Mouse (Mus musculus) liver, adult 10 weeks (tissue): ENCODE results near the gene Tm7sf2. TPM values are rescaled to one million over a fixed set of nuclear protein-coding genes. Genes with fewer than 3 reads are reported as not detected.

Experiments used
- polyA plus RNA-seq: library from polyadenylated mRNA; stranded (reverse); fragments of 350-450 nt; fragmentation: Illumina TruSeq; extraction: RNeasy Lipid Tissue Mini Kit (QIAGEN cat#74804); gene quantifications from one replicate; pipeline ENCODE4 v1.2.3, GENCODE M21; 2014; ENCODE audit warnings: low read depth, low replicate concordance

Gene Tm7sf2
- 28.5 TPM for polyA plus RNA-seq

GRCm38 (mm10) chr19:6067724-6068415 is at the start of gene Tm7sf2:
TSS of gene Tm7sf2 (minus strand) at chr19:6068373.

GRCm38 (mm10) chr19:6105586-6105985 is 37.4 kb upstream of the Tm7sf2 start, which contains the start of gene Naaladl1:
TSS of gene Naaladl1 (plus strand) at chr19:6105782.

GRCm38 (mm10) chr19:6094119-6094518 is 25.9 kb upstream of the Tm7sf2 start, which contains the start of gene AC131692.1:
TSS of gene AC131692.1 (plus strand) at chr19:6094419.

GRCm38 (mm10) chr19:6084478-6085248 is 16.5 kb upstream of the Tm7sf2 start, which contains the start of the genes Zfpl1 and Cdca5:
TSS of gene Zfpl1 (minus strand) at chr19:6084956.
TSS of gene Cdca5 (plus strand) at chr19:6084983.

GRCm38 (mm10) chr19:6082156-6082555 is 14.0 kb upstream of the Tm7sf2 start, which contains the start of gene Gm28374:
TSS of gene Gm28374 (minus strand) at chr19:6082256.

GRCm38 (mm10) chr19:6079983-6080480 is 11.9 kb upstream of the Tm7sf2 start, which contains the start of gene Tmem262:
TSS of gene Tmem262 (plus strand) at chr19:6080033.

GRCm38 (mm10) chr19:6076564-6077393 is 8.6 kb upstream of the Tm7sf2 start, which contains the start of gene Vps51:
TSS of gene Vps51 (minus strand) at chr19:6077231.

GRCm38 (mm10) chr19:6061021-6061533 is 7.1 kb downstream of the Tm7sf2 start, which contains the start of gene Znhit2:
TSS of gene Znhit2 (plus strand) at chr19:6061192.

GRCm38 (mm10) chr19:6057313-6058096 is 10.7 kb downstream of the Tm7sf2 start, which contains the start of the genes Mrpl49 and Fau:
TSS of gene Mrpl49 (minus strand) at chr19:6057785.
TSS of gene Fau (plus strand) at chr19:6057844.

GRCm38 (mm10) chr19:6046294-6047153 is 21.6 kb downstream of the Tm7sf2 start, which contains the start of gene Syvn1:
TSS of gene Syvn1 (plus strand) at chr19:6046576.

GRCm38 (mm10) chr19:6015511-6016315 is 52.5 kb downstream of the Tm7sf2 start, which contains the start of gene Capn1:
TSS of gene Capn1 (minus strand) at chr19:6015897.

Other genes starting within 250 kb of the Tm7sf2 start
- gene Frmd8, start 193.1 kb downstream of the Tm7sf2 start, polyA plus RNA-seq: 1.5 TPM
- gene Slc25a45, start 190.6 kb downstream of the Tm7sf2 start, polyA plus RNA-seq: 7.7 TPM
- not detected for gene Tigd3, start 174.2 kb downstream of the Tm7sf2 start, polyA plus RNA-seq
- 7.4 TPM for gene Dpf2, start 155.4 kb downstream of the Tm7sf2 start, polyA plus RNA-seq
- 0.56 TPM for gene Cdc42ep2, start 143.6 kb downstream of the Tm7sf2 start, polyA plus RNA-seq
- 2.9 TPM for gene Pola2, start 104.2 kb downstream of the Tm7sf2 start, polyA plus RNA-seq
- not detected for gene Slc22a20, start 82.2 kb downstream of the Tm7sf2 start, polyA plus RNA-seq
- gene Capn1, start 52.5 kb downstream of the Tm7sf2 start, polyA plus RNA-seq: 0.82 TPM
- 2.7 TPM for gene Syvn1, start 21.8 kb downstream of the Tm7sf2 start, polyA plus RNA-seq
- gene Mrpl49, start 10.6 kb downstream of the Tm7sf2 start, polyA plus RNA-seq: 28.1 TPM
- 75.1 TPM for gene Fau, start 10.5 kb downstream of the Tm7sf2 start, polyA plus RNA-seq
- not detected for gene Znhit2, start 7.2 kb downstream of the Tm7sf2 start, polyA plus RNA-seq
- gene Vps51, start 8.9 kb upstream of the Tm7sf2 start, polyA plus RNA-seq: 4.6 TPM
- gene Tmem262, start 11.7 kb upstream of the Tm7sf2 start, polyA plus RNA-seq: not detected
- gene Gm28374, start 13.9 kb upstream of the Tm7sf2 start, polyA plus RNA-seq: not detected
- gene Zfpl1, start 16.6 kb upstream of the Tm7sf2 start, polyA plus RNA-seq: 1.1 TPM
- gene Cdca5, start 16.6 kb upstream of the Tm7sf2 start, polyA plus RNA-seq: not detected
- gene AC131692.1, start 26.0 kb upstream of the Tm7sf2 start, polyA plus RNA-seq: not detected
- not detected for gene Naaladl1, start 37.4 kb upstream of the Tm7sf2 start, polyA plus RNA-seq
- 1.0 TPM for gene Sac3d1, start 50.3 kb upstream of the Tm7sf2 start, polyA plus RNA-seq
- gene Snx15, start 59.9 kb upstream of the Tm7sf2 start, polyA plus RNA-seq: 2.6 TPM
- gene Batf2, start 72.6 kb upstream of the Tm7sf2 start, polyA plus RNA-seq: not detected
- 0.98 TPM for gene Arl2, start 73.2 kb upstream of the Tm7sf2 start, polyA plus RNA-seq
- not detected for gene Majin, start 116.0 kb upstream of the Tm7sf2 start, polyA plus RNA-seq
- gene Gpha2, start 158.0 kb upstream of the Tm7sf2 start, polyA plus RNA-seq: not detected
- gene Ppp2r5b, start 167.5 kb upstream of the Tm7sf2 start, polyA plus RNA-seq: 0.93 TPM
- 0.79 TPM for gene Atg2a, start 173.3 kb upstream of the Tm7sf2 start, polyA plus RNA-seq
- 4.2 TPM for gene Ehd1, start 208.4 kb upstream of the Tm7sf2 start, polyA plus RNA-seq
- gene Cdc42bpg, start 238.1 kb upstream of the Tm7sf2 start, polyA plus RNA-seq: 0.82 TPM